Mouse (Mus musculus) T-helper 17 cell (primary cell): Measurements from ENCODE around the gene Hivep3.

Experiments
- in situ Hi-C, 2 experiments: fragments of 300-600 bp; cut with MboI, MseI; formaldehyde crosslinking; loops; 1 replicate in 1 of 2; 2 replicates in 1 of 2; pipeline ENCODE4 v1.15.1; 2025; ENCODE audit warnings: high pct_unique_total_duplicates in 2 of 2

Hivep3 gene

DNA sequence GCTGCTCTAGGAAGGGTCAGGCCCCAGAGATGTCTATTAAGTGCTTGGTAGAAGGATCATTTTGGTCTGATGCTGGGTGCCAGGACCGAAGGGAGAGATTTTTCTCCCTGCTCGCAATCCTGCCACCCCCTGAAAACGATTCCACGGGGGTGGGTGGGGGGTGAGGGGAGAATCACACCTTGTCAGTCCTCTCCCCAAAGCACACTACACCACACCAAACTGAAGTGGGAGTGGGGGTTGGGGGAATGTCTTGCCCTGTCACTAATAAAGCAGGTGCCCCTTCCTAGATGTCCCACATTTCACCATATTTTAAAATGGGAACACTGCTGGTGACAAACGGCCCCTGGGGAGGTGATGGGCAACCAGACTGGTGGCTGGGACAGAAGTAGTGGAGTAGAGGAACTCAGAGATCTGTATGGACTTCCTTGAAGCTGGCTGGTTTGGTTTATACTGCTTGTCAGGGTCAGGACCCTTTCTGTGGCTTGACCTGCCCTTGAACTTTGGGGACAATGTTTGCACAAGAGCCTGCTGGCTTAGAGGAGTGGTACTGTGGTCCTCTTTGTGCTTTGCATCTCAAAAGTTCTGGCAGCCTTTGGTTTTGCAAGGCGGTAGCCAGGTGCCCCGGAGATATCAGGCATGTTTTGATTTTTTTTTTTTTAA is 81.7 kb downstream of the Hivep3 start:
- in situ Hi-C loops, result no loop called here

DNA sequence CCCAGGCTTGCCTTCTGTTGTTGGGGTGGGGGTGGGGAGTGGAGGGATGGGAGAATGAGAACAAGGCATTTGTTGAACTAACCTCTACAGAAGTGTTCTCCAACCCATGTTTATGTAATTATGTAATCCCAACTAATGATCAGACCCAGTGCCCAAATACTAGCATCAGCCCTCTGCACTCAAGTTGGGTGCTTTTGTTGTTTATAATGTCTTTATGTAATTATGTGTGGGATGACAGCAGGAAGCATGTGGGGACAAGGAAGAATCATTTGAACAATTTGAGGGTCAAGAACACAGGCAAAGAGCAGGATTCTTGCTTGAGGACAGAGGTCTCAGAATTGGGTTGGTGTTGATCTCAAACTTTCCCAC is 82.2 kb downstream of the Hivep3 start:
- in situ Hi-C loops, result no loop called here

DNA sequence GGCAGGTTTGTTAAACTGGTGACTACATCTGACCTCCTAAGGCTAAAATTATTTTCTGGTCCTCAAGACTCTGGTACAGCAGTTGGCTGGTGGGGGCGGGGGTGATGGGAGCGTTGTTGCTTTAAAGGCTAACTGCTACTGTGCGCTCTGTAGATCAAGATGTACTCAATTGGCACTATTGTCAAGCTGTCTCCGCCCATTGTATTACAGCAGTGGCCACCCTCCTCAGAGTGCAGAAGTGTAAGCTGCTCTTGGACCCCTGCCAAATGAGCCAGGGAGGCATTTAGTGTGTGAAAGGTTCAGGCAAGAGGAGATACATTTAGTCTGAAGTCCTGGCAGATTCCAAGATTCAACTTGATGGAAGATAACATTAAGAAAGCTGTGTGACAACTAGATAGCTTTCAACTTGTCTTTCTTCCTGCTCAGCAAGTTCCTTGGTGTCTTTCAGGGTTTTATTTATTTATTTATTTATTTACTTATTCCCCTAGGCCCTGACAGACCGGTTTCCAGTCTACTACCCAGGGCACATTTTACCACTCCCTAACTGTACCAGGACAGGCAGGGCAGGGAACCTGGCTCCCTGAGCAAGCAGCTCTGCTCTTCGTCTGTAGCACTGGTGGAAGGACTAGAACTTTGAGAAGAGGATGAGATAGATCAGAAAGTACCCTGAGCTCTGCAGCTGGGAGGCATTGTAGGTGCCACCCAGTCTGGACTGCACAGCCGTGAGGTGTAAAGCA is 83.2 kb downstream of the Hivep3 start:
- in situ Hi-C loops, result no loop called here

DNA sequence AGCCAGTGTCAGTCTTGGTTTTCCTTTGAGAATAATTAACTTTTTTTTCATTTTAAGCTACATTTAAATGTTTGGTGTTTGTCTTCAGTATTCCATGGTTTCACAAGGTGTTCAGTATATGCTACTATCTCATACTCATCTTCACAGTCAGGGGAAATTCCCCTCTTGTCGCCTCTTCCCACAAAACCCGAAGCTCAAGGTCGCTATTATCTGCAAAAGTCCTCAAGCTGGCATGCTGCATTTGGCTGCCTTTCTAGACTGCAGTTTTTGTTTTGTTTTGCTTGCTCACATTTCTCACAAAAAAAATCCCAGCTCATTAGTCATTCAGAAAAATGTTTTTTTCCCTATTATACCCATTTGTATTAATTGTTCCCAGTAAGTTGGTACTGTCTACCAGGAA is 92.4 kb downstream of the Hivep3 start:
- in situ Hi-C loops, result no loop called here

DNA sequence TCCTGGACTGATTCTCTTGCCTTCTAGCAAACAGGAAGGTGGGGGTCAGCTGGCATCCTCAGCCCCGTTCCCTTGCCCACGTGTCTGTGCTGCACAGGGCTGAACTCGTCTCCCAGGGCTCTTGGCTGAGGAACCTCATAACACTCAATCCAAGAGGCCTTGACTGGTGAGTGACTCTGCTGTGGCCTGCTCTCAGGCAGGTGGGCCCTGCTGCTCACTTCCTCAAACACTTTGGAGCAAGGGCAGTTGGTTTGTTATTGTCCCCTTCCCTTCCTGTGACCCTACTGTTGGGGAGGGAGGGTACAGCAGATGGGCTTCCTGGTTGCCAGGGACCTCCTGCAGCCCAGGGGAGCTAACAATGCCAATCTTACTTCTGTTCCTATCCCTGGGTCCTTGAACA is 94.8 kb downstream of the Hivep3 start:
- in situ Hi-C loops, result no loop called here

DNA sequence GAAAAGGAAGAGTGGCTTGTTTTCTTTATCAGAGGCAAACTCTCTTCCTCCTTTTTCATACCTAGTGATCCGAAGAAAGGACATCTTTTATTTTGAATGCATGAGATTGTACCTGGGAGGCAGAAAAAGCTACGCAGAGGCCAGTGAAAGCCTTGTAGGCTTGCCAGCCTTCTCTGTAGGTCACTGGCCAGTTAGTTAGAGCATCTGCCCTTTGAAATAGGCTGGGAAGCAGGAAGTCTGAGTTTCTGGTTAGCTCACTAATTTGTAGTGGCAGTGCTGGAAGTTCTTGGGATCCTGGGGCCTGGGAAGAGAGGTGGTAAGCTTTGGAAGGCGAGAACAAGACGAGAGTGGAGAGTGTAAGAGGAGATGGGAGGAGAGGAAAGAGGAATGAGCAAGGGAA is 95.4 kb downstream of the Hivep3 start:
- in situ Hi-C loops, result no loop called here

DNA sequence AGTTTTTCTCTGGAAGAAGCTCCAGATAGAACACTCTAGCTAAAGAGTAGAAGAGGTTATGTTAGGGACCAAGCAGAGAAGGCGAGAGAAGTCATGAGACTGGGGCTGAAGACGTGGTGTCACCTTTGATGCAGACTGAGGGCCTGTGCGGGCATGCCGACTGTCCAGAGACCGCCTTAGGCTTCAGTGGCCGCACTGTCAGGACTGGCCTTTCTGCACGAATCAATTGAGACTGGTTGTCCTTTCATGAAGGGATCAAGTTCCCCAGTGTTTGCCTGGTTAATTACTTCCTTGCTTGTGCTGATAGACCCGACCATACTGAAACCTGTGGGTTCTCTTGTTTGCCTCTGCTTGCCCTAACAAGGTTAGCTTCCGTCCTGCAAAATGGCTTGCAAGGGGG is 99.7 kb downstream of the Hivep3 start:
- in situ Hi-C loops, result no loop called here

DNA sequence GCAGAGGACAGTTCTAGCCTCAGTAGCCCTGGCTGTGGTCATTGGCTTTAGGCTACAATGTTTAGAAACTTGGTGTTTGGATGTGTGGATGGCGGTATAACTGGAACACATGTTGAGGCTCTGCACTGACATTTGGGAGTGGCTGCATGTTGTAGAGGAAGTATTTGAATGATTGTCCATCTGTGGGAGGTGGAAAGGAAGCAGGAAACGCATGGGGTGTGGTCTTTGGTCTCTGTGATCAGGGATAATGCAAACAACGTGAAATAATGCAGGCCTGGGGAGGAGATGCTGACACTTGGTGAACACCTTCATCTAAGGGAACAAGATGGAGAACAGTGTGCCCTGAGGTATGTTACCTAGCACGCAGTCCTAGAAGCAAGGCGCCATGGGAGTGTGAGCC is 100.3 kb downstream of the Hivep3 start:
- in situ Hi-C loops, result no loop called here

DNA sequence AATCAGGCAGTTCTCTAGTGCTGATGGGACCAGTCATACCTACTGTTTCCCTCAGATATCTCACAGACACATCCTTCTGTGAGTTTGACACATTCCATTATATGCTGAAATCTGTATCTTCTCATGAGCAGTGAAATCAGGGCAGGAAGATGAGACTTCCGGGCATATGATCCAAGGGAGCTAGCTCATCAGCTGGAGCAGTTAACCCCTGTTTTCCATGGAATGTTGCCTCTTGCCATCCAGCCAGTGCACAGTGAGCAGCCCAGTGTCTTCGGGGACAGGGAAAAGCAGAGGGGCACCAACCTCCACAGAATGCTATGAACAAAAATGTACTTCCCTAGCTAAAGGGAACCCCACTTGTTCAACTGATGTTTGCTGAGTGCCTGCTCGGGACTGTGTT is 102.6 kb downstream of the Hivep3 start:
- in situ Hi-C loops, result no loop called here

DNA sequence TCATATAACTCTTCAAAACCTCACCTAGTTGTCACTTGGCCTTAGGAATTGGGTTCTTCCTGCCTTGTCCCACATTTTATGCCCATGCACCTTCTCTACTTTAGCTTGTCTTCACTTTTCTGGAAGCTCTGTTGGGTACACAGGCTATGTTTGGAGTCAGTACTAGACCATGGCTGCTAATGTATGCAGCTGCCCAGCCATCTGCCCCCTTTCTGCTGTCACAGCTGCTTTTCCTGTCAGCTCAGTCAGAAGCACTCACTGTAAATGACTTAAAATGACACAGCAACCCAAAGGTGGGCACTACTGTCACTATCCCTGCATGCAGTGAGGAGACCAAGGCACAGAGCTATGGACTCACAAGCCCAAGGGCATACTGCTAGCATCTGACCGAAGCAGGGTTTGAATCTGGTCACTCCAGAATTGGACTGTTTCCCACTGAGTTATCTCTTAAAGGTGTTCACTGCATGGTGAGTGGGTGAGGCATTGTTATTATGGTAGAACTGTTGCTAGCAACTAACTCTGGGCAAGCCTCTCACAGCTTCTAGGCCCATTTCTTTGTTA is 104.0 kb downstream of the Hivep3 start:
- in situ Hi-C loops, result no loop called here

DNA sequence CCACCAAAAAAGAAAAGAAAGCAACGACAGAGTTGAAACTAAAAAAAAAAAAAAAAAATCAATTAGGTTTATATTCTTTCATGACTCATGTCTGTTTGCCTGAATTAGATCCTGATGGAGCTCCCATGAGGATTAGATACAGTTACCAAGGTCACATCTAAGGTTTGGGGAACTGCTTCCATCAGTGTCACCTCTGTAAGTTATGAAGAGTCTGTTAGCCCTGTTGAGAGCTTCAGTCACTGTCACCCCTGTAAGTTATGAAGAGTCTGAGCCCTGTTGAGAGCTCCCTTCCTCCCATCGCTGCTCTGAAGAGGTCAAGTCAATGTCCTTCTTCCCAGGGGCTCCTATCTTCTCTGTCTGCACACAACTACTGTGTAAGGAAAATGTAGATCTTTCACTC is 104.7 kb downstream of the Hivep3 start:
- in situ Hi-C loops, result no loop called here

DNA sequence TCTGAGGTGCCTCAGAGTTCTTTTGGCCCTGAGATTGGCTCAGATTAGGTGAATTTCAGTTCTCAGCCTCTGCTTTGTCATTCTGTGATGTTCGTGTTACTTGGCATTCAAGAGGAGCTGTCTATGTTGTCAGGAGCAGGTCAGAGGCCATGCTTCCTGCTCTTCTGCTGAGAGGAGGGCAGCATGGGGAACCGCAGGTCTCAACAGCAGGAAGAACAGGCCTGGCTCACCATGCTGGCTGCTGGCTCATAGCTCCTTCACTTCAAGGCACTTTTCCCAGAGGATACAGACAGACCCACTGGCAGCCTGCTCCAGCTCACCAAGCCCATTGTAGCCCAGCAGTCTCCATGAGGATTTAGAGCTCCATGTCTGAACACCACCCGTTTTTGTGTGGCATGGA is 109.7 kb downstream of the Hivep3 start:
- in situ Hi-C loops, result no loop called here

DNA sequence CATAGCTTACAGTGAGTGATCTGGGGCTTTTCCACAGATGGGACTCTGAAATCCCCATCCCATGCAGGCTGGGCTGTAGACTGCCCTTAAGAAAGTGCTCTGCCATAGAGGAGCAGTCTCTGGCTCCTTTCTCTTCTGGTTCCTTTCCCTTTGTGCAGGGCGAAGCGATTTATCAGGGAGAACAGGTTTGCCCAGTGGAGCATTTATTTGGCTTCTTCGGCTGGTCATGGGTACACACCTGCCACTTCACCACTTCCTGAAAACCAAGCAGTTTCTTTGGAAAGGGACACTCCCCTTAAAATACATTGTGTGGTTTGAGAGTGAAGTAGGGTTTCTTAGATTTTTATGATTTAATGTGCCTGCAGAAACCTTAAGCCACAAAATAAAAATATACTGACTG is 110.7 kb downstream of the Hivep3 start:
- in situ Hi-C loops, result no loop called here

DNA sequence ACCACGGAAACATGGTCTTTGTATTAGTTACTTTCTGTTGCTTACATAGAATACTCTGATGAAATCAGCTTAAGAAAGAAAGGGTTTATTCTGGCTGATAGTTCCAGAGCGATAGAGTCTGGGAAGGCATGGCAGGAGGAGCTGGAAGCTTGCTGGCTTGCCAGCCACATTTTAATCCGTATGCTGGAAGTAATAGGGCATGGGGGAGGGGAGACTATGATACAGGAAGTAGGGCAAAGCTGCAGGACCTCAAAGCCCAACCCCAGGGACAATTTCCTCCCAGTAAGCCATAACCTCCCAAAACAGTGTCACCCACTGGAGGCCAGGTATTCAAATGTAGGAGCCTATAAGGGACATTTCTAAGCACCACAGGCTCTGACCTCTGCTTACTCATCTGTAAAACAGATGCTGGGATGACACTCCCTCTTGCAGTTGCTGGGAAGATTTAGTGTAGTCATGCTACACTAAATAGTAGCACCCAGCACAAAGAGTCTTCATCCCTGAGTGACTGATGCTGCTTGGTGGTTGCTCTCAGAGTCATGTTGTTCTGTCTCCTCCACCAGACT is 112.1 kb downstream of the Hivep3 start:
- in situ Hi-C loops, result no loop called here

DNA sequence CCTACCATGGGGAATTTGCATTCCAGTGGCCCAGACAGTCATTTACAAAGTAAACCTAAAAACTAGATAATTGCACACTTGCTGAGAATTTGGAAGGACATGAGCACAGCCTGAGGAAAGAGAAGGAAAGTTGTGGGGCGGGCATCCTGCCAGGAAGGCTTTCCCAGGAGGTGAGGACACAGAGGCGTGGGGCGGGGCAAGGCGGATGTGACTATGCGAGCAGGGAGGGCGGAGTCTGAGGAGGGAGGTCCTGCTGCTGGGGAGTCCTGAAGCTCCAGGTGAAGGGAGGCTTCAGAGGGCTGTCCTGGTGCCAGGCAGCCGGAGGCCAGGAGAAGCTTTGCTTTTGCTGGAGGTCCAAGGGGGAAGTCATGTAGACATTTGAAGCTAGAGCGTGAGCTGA is 118.9 kb downstream of the Hivep3 start:
- in situ Hi-C loops, result no loop called here

DNA sequence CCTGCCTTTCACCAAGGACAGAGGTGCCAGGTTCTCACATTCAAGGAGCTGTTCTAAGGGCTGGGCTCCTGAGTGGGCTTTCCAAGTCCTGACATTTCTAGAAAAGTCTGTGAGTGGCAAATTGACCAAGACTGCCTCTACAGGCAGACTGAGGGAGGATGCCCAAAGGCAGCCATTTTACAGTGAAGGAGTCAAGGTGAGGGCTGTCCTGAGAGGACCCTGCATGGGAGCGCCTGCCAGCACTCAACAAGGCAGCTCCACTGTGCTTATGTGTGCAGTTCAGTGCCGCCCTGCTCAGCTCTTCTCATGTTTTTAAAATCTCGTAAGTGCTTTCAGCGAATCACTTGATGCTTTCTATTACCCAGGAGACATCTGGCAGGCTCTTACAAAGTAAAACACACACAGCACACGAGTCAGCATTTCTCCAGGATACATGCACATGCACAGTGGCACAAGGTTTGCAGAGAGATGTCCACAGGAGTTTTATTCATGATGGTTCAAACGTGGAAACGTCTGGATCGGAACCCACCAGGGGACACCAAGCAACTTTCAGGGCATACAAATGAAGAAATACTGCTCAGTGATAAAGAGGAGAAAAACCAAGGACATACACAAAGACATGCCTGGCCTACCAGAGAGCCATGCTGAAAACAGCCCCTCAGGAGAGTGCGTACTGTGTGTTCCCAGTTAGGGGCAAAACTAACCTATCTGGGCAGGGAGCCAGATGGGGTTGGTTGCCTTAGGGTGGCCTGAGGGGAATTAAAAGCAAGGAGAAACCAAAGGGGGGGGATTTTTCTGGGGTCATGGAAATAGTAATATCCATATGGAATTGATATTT is 120.9 kb downstream of the Hivep3 start:
- in situ Hi-C loops, result no loop called here

DNA sequence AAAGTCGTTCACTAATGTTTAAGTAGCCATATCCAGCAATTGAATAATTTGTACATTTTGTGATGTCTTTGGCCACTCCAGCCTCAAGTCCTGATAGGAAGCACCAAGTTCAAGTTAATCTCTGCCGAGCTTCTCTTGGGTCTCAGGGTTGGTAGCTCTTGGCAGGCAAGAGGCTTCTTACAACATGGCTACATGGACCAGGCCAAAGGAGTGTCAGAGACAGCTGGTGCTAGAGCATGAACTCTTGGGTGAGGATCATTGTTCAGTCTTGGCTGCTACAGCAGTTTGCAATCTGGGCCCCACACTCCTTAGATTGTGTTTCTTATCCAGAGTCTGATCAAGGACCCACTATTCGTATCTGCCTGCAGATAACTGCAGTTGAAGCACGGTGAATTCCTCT is 125.9 kb downstream of the Hivep3 start:
- in situ Hi-C loops, result no loop called here

DNA sequence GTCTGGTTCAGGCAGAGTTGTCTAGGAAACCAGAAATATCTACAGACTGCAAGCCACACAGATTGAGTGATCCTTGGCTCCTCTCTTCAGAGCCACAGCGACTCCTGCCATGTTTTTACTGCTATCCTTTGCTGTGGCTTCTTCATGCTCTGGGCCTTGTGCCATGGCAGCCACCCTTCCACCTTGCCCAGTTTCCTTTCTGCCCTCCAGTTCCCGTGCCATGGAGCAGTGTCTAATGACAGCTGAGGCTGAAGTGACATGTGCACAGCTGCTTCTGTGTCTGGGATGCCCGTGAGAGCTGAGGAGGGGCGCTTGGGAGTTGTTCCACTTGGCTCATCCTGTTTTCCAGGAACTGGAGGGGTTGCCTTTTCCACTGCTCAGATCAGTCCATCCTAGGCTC is 127.4 kb downstream of the Hivep3 start:
- in situ Hi-C loops, result no loop called here

DNA sequence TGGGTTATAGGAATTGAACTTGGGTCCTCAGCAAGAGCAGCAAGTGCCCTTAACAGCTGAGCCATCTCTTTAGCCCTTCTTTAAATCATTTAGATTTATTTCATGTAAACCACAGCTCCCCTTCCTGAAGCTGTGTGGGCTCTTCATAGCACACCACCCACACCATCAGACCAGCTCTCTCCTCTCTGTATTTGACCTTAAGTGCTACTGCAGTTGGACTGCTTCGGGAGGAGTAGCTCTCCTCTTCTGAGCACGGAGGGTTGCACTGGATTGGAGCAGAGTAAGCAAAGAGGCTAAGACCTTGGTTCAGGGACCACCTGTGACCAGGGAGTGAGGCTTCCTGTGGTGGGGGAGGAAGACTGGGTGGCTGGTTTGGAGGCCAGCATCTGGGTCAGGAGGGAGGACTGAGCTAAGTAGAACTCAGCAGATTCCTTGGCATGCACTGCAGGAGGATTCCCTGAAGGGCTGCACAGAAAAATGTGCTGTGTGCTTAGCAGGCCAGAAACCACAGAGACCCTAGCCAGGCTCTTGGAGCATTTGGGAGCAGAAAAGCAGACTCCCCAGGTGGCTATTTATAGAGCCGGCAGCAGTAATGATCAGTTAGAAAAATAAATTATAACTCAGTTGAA is 132.4 kb downstream of the Hivep3 start:
- in situ Hi-C loops, result no loop called here

DNA sequence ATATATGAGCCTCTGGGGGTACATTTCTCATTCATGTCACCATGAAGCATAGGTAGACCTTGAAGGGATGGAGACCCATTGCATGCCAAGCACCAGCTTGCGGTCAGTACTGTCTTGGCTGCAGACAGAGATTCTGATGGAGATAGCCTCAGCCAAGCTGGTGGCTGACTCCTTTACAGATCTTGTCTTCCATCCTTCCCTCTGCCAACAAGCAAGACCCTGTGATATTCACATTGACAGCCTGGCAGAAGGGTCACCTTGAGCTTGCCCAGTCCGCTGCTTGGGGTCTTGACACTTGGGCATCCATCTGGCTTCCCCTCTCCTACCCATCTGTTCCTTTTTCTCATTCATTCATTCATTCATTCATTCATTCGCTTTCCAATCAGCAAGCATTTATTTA is 133.5 kb downstream of the Hivep3 start:
- in situ Hi-C loops, result no loop called here

DNA sequence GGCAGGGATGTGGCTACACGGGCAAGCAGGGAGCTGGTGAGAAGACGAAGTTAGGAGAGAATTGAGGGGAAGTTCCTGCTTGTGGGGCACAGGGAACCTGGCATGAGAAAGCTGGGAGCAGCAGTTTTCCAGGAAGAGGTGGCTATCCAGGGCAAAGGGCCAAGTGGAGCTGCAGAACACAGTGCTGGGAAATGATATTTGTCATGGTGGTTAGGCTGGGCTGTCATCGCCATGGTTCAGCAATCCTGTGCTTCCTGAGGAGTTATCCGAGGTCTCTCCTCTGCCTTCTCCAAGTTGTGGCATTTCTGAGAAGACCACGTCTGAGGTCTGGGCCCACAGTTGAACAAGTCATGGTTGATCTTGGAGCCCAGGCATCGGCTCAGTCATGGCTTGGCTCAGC is 136.8 kb downstream of the Hivep3 start:
- in situ Hi-C loops, result no loop called here

DNA sequence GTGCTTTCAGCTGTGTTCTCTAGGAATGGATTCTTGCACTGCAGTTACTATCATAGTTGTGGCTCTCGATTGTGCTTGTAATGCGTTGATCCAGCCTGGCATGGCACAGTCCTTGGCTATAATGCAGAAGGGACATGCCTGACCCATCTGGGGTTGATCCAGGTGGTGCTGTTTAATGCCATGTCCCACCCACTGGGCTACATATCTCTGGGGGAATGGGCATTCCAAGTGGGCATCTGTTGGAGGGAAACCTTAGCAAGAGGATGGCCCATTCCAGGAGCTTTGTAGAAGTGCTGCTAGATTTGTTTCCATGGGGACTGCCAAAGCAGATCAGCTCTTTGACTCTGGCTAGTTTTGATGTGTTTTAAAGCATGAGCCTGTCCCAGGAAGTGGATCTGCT is 137.9 kb downstream of the Hivep3 start:
- in situ Hi-C loops, result no loop called here
